Mouse (Mus musculus) inflammation-experienced regulatory T-cells, adult 6 months (primary cell): Measurements from ENCODE around the gene Sestd1. TPM values are rescaled to one million over a fixed set of nuclear protein-coding genes. Genes with fewer than 3 reads are reported as not detected.

ENCODE experiments used
- ATAC-seq: one replicate; pipeline ENCODE4 v1.8.0; 2017
- polyA plus RNA-seq, 3 experiments: library from polyadenylated mRNA; unstranded; fragments of 100-300 nt; shearing (Covaris generic); gene quantifications; one replicate each; pipeline ENCODE4 v1.2.1; 2017

Sestd1 gene
- under 1 TPM in 2 of 3 experiments, not detected in 1; 0.05 to 0.33 TPM for polyA plus RNA-seq

GRCm38 (mm10) chr2:77280512-77281409 lies at the start of gene Sestd1:
TSS of gene Sestd1 (minus strand) at chr2:77280592.
- ATAC-seq, result peak; percentile 32

GRCm38 (mm10) chr2:77327246-77327645 lies 46.9 kb upstream of the Sestd1 start:
- no peak for ATAC-seq

GRCm38 (mm10) chr2:77323739-77324138 lies 43.3 kb upstream of the Sestd1 start:
- ATAC-seq, result no peak

GRCm38 (mm10) chr2:77323156-77323555 lies 42.8 kb upstream of the Sestd1 start:
- ATAC-seq, result no peak

- no peak for ATAC-seq
Measured at GRCm38 (mm10) chr2:77319196-77319595, 38.8 kb upstream of the Sestd1 start.

GRCm38 (mm10) chr2:77316961-77317360 lies 36.6 kb upstream of the Sestd1 start:
- no peak for ATAC-seq

- no peak for ATAC-seq
Measured at GRCm38 (mm10) chr2:77313846-77314245, 33.5 kb upstream of the Sestd1 start.

- no peak for ATAC-seq
Measured at GRCm38 (mm10) chr2:77312616-77313015, 32.2 kb upstream of the Sestd1 start.

- ATAC-seq, result no peak
Measured at GRCm38 (mm10) chr2:77309313-77309712, 28.9 kb upstream of the Sestd1 start.

GRCm38 (mm10) chr2:77304494-77304893 lies 24.1 kb upstream of the Sestd1 start:
- ATAC-seq, result no peak

- ATAC-seq, result no peak
Measured at GRCm38 (mm10) chr2:77303716-77304115, 23.3 kb upstream of the Sestd1 start.

GRCm38 (mm10) chr2:77302655-77303348 lies 22.4 kb upstream of the Sestd1 start:
- no peak for ATAC-seq

GRCm38 (mm10) chr2:77301687-77302389 lies 21.4 kb upstream of the Sestd1 start:
- ATAC-seq, result no peak

GRCm38 (mm10) chr2:77289701-77290100 lies 9.3 kb upstream of the Sestd1 start:
- no peak for ATAC-seq

GRCm38 (mm10) chr2:77286755-77287154 lies 6.4 kb upstream of the Sestd1 start:
- ATAC-seq, result no peak

GRCm38 (mm10) chr2:77284281-77284899 lies 4.0 kb upstream of the Sestd1 start:
- ATAC-seq, result no peak

- ATAC-seq, result no peak
Measured at GRCm38 (mm10) chr2:77279861-77280511, 406 bp downstream of the Sestd1 start.

GRCm38 (mm10) chr2:77277272-77277671 lies 3.1 kb downstream of the Sestd1 start:
- no peak for ATAC-seq

- ATAC-seq, result no peak
Measured at GRCm38 (mm10) chr2:77275851-77276250, 4.5 kb downstream of the Sestd1 start.

GRCm38 (mm10) chr2:77274976-77275641 lies 5.3 kb downstream of the Sestd1 start:
- no peak for ATAC-seq

- no peak for ATAC-seq
Measured at GRCm38 (mm10) chr2:77272953-77273352, 7.4 kb downstream of the Sestd1 start.

- ATAC-seq, result no peak
Measured at GRCm38 (mm10) chr2:77270781-77271180, 9.6 kb downstream of the Sestd1 start.
